Mouse (Mus musculus): Measurements from ENCODE around the gene Rhoc.
A peak's percentile ranks its signal among the peaks of the same experiment; 100 is the strongest.

Gene Rhoc

GRCm38 (mm10) chr3:104816130-104816529 lies 28.0 kb downstream of the Rhoc start:
- DNase-seq (ENCODE audit: low spot score): no peak

- DNase-seq (ENCODE audit: low spot score): peak; percentile 41
Measured at GRCm38 (mm10) chr3:104817481-104817990, 29.4 kb downstream of the Rhoc start.

- peak; percentile 67 for DNase-seq (ENCODE audit: low spot score)
Measured at GRCm38 (mm10) chr3:104817991-104818748, 30.0 kb downstream of the Rhoc start, which contains the start of gene Mov10. Mov10 (minus strand) TSS chr3:104818563.

DNA sequence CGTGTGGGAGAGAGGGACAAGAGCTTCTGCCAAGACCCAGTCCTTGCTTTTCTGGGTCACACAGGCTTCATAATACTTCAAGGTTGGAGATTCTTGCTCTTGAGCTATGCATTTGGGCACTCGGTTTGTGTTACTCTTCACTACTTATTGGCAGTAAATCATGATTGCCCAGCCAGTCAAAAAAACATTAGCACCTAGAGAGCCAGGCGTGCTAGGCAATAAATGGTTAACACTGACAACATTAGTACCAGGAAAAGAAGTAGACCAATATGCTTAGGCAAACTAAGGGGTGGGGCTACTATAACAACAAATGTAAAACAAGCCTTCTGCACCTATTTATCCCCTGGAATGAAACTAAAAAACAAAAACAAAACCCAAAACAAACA lies 30.6 kb downstream of the Rhoc start:
- DNase-seq (ENCODE audit: low spot score): no peak

GRCm38 (mm10) chr3:104820426-104820825 lies 32.3 kb downstream of the Rhoc start:
- no peak for DNase-seq (ENCODE audit: low spot score)

DNA sequence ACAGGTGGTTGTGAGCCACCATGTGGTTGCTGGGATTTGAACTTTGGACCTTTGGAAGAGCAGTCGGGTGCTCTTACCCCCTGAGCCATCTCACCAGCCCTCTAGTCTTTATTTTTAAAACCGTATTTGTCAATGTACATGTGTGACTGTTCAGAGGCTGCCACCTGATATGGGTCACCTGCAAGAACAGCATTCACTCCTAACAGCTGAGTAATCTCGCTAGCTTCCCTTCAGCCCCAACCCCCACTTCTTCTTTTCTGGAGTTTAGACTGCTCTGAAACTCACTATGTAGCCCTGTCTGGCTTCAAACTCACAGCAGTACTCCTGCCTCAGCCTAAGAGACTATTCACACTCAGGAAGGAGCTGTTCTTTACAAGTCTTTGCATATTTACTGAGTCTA lies 34.2 kb downstream of the Rhoc start:
- DNase-seq (ENCODE audit: low spot score): no peak

- DNase-seq (ENCODE audit: low spot score): no peak
Measured at GRCm38 (mm10) chr3:104835797-104836196, 47.6 kb downstream of the Rhoc start.

- no peak for DNase-seq (ENCODE audit: low spot score)
Measured at GRCm38 (mm10) chr3:104841049-104841448, 52.9 kb downstream of the Rhoc start.

All from lung, postnatal 25 days (tissue).